Mouse (Mus musculus) spleen, postnatal 10 days (tissue): Measurements from ENCODE around the gene Stxbp2.
A peak's percentile ranks its signal among the peaks of the same experiment; 100 is the strongest.

Experiments
- DNase-seq, 2 experiments: peaks; one replicate each; pipeline ENCODE4 v3.0.0; 2021 to 2022; ENCODE audit warnings: low spot score in 2 of 2

The Stxbp2 gene

GRCm38 (mm10) chr8:3631478-3631875 lies 722 bp downstream of the Stxbp2 start:
- DNase-seq = peak in 1 of 2 experiments; percentile 55

- DNase-seq = peak; percentile 24 to 78
These were observed 15.0 kb downstream of the Stxbp2 start for GRCm38 (mm10) chr8:3645804-3646203.

GRCm38 (mm10) chr8:3646824-3647531 lies 16.2 kb downstream of the Stxbp2 start:
- no peak for DNase-seq

- no peak for DNase-seq
These were observed 16.8 kb downstream of the Stxbp2 start for GRCm38 (mm10) chr8:3647561-3647960.

GRCm38 (mm10) chr8:3648268-3648667 lies 17.5 kb downstream of the Stxbp2 start:
- DNase-seq = no peak

GRCm38 (mm10) chr8:3648990-3649389 lies 18.2 kb downstream of the Stxbp2 start:
- no peak for DNase-seq

GRCm38 (mm10) chr8:3652845-3653244 lies 22.1 kb downstream of the Stxbp2 start:
- DNase-seq = no peak

GRCm38 (mm10) chr8:3654726-3655508 lies 24.2 kb downstream of the Stxbp2 start:
- no peak for DNase-seq

- no peak for DNase-seq
These were observed 24.8 kb downstream of the Stxbp2 start, which contains the start of gene Retn for GRCm38 (mm10) chr8:3655526-3655925. Gene Retn, plus strand, starts transcription at chr8:3655770.

- DNase-seq = no peak
These were observed 26.1 kb downstream of the Stxbp2 start for GRCm38 (mm10) chr8:3656725-3657381.

- no peak for DNase-seq
These were observed 30.1 kb downstream of the Stxbp2 start for GRCm38 (mm10) chr8:3660889-3661288.

GRCm38 (mm10) chr8:3664405-3664804 lies 33.6 kb downstream of the Stxbp2 start:
- DNase-seq = no peak

GRCm38 (mm10) chr8:3665507-3665906 lies 34.8 kb downstream of the Stxbp2 start, which contains the start of gene Mcemp1:
Gene Mcemp1, plus strand, starts transcription at chr8:3665754.
- DNase-seq = no peak

GRCm38 (mm10) chr8:3670388-3670787 lies 39.6 kb downstream of the Stxbp2 start:
- DNase-seq = peak in 1 of 2 experiments; percentile 59

GRCm38 (mm10) chr8:3671980-3672491 lies 41.3 kb downstream of the Stxbp2 start, which contains the start of gene Fcor:
Gene Fcor, minus strand, starts transcription at chr8:3672362.
- DNase-seq = peak; percentile 79 to 91

GRCm38 (mm10) chr8:3674671-3675070 lies 43.9 kb downstream of the Stxbp2 start:
- no peak for DNase-seq

GRCm38 (mm10) chr8:3676131-3676992 lies 45.6 kb downstream of the Stxbp2 start, which contains the start of gene Trappc5:
Gene Trappc5, plus strand, starts transcription at chr8:3676299.
- DNase-seq = peak; percentile 89 to 94

- no peak for DNase-seq
These were observed 46.3 kb downstream of the Stxbp2 start for GRCm38 (mm10) chr8:3676993-3677579.

- no peak for DNase-seq
These were observed 48.1 kb downstream of the Stxbp2 start for GRCm38 (mm10) chr8:3678831-3679230.

GRCm38 (mm10) chr8:3679236-3679635 lies 48.5 kb downstream of the Stxbp2 start:
- DNase-seq = no peak

- DNase-seq = no peak
These were observed 48.9 kb downstream of the Stxbp2 start for GRCm38 (mm10) chr8:3679656-3680055.
